Mouse (Mus musculus) liver, embryonic 18 days (tissue): ENCODE data around the gene Iapp. TPM values are rescaled to one million over a fixed set of nuclear protein-coding genes. Genes with fewer than 3 reads are reported as not detected.

Experiments
- polyA plus RNA-seq: library from polyadenylated mRNA; depleted of rRNA; stranded (reverse); fragments of >200 nt; gene quantifications from 2 replicates; pipeline ENCODE4 v1.2.3, GENCODE M21; 2012; rRNA removed

Iapp gene
- polyA plus RNA-seq: 0.47 TPM in 1 of 2 replicates, not detected in the other

GRCm38 (mm10) chr6:142298098-142298497 lies at the start of gene Iapp:
Gene Iapp, plus strand, starts transcription at chr6:142298423.

GRCm38 (mm10) chr6:142322881-142323280 lies 24.7 kb downstream of the Iapp start, which contains the start of gene Slco1a5:
Gene Slco1a5, minus strand, starts transcription at chr6:142322981.

GRCm38 (mm10) chr6:142345440-142346038 lies 47.3 kb downstream of the Iapp start, which contains the start of gene Pyroxd1:
Gene Pyroxd1, plus strand, starts transcription at chr6:142345654.

Other genes starting within 250 kb of the Iapp start
- gene Slco1a6, start 89.9 kb upstream of the Iapp start, polyA plus RNA-seq: not detected in 2 replicates
- gene Slco1a5, start 24.6 kb downstream of the Iapp start, polyA plus RNA-seq: not detected in 2 replicates
- 4.6 and 4.8 TPM in 2 replicates for gene Pyroxd1, start 47.2 kb downstream of the Iapp start, polyA plus RNA-seq
- gene Recql, start 88.7 kb downstream of the Iapp start, polyA plus RNA-seq: 6.2 and 6.6 TPM in 2 replicates
- gene Golt1b, start 88.8 kb downstream of the Iapp start, polyA plus RNA-seq: 5.0 and 5.8 TPM in 2 replicates
- 0.28 and 0.31 TPM in 2 replicates for gene Spx, start 115.0 kb downstream of the Iapp start, polyA plus RNA-seq
- gene Gys2, start 174.7 kb downstream of the Iapp start, polyA plus RNA-seq: 80.3 and 82.5 TPM in 2 replicates
- 10.7 and 12.4 TPM in 2 replicates for gene Ldhb, start 209.5 kb downstream of the Iapp start, polyA plus RNA-seq